Comparison of ENCODE assay signal across 8 mouse cellular contexts in genomic region chr7:29519211-29519550, GRCm38 (mm10). TPM values are rescaled to one million over a fixed set of nuclear protein-coding genes. Genes with fewer than 3 reads are reported as not detected.
A peak's percentile ranks its signal among the peaks of the same experiment; 100 is the strongest.
DNase-seq lines count a peak whose midpoint lies in the region; ATAC-seq and TF ChIP-seq lines count a peak whose summit lies in the region.

No protein-coding gene starts in this region.

- no peaks in the 10 kb centered on the region for H3K36me3 ChIP-seq in heart, embryonic 16.5 days (ENCODE audit: control insufficient read depth, insufficient read depth)
- H3K36me3 ChIP-seq in G1E (replicated peaks): peaks cover 11% of the 10 kb centered on the region
- H3K36me3 ChIP-seq in forebrain, embryonic 16.5 days (ENCODE audit: control insufficient read depth, insufficient read depth): no peaks in the 10 kb centered on the region
- 0 out of 2 replicates have a peak, but pooled peaks cover 3% of the 10 kb centered on the region for H3K36me3 ChIP-seq in lung, embryonic 14.5 days (ENCODE audit: insufficient read depth)

- H3K4me2 ChIP-seq in heart, embryonic 16.5 days (ENCODE audit: low read depth, low read length): peak overlapping the region; percentile 92
- H3K4me2 ChIP-seq in forebrain, embryonic 16.5 days (ENCODE audit: low read length): peak overlapping the region; percentile 96
- peak overlapping the region; percentile 80 for H3K4me2 ChIP-seq in lung, embryonic 14.5 days

- WGBS in heart, embryonic 16.5 days: under 1% methylated on average over 19 of the region's 19 CpGs
- under 1% methylated on average over 19 of the region's 19 CpGs for WGBS in forebrain, embryonic 16.5 days
- under 1% methylated on average over 19 of the region's 19 CpGs for WGBS in lung, embryonic 14.5 days

- TF ChIP-seq CTCF in G1E (IDR thresholded peaks at IDR 0.05; ENCODE audit: low read depth, low read length): no peak
- TF ChIP-seq CTCF in lung, embryonic 14.5 days (IDR thresholded peaks at IDR 0.05; ENCODE audit: low read depth): no peak

- H3K4me3 ChIP-seq in heart, embryonic 16.5 days (ENCODE audit: low read length): peak overlapping the region; percentile 73
- H3K4me3 ChIP-seq in G1E (ENCODE audit: low read depth, low read length): peak overlapping the region; percentile 98
- peak overlapping the region; percentile 92 for H3K4me3 ChIP-seq in forebrain, embryonic 16.5 days (replicated peaks; ENCODE audit: low read length)
- H3K4me3 ChIP-seq in lung, embryonic 14.5 days (ENCODE audit: low read depth, low read length): peak overlapping the region; percentile 87

- peaks cover 7% of the 10 kb centered on the region for H3K4me1 ChIP-seq in heart, embryonic 16.5 days (ENCODE audit: control insufficient read depth, insufficient read depth, low read length)
- H3K4me1 ChIP-seq in G1E (ENCODE audit: insufficient read depth, low read depth, low read length): peaks cover 44% of the 10 kb centered on the region
- H3K4me1 ChIP-seq in forebrain, embryonic 16.5 days (replicated peaks; ENCODE audit: control insufficient read depth, insufficient read depth, low read length): peaks cover 19% of the 10 kb centered on the region
- H3K4me1 ChIP-seq in lung, embryonic 14.5 days (ENCODE audit: insufficient read depth): peaks cover 20% of the 10 kb centered on the region

- H3K9me3 ChIP-seq in heart, embryonic 16.5 days (replicated peaks; ENCODE audit: control insufficient read depth, low read length): no peaks in the 10 kb centered on the region
- no peaks in the 10 kb centered on the region for H3K9me3 ChIP-seq in G1E (replicated peaks)
- no peaks in the 10 kb centered on the region for H3K9me3 ChIP-seq in forebrain, embryonic 16.5 days (ENCODE audit: control insufficient read depth, low read length)
- no peaks in the 10 kb centered on the region for H3K9me3 ChIP-seq in lung, embryonic 14.5 days (ENCODE audit: low read depth, low read length)

- H3K9ac ChIP-seq in heart, embryonic 16.5 days (ENCODE audit: low read length): peak overlapping the region; percentile 65
- H3K9ac ChIP-seq in forebrain, embryonic 16.5 days (replicated peaks; ENCODE audit: low read depth, low read length): peak overlapping the region; percentile 83
- H3K9ac ChIP-seq in lung, embryonic 14.5 days: peak overlapping the region; percentile 83

- ATAC-seq in heart, embryonic 16.5 days (replicated peaks; ENCODE audit: extremely low read depth, insufficient read depth, low FRiP score): no peak
- no peak for ATAC-seq in G1E (ENCODE audit: extremely low read depth, insufficient number of reproducible peaks, low FRiP score, poor library complexity, severe bottlenecking)
- ATAC-seq in forebrain, embryonic 16.5 days: no peak; the same call in 1 of the 2 replicates
- peak; percentile 16; the same call in 1 of the 2 replicates for ATAC-seq in lung, embryonic 14.5 days (ENCODE audit: insufficient read depth)

- no peak overlapping the region for H3K27ac ChIP-seq in heart, embryonic 16.5 days (ENCODE audit: low read length)
- H3K27ac ChIP-seq in forebrain, embryonic 16.5 days (ENCODE audit: low read length): peak overlapping the region; percentile 93
- peak overlapping the region; percentile 90; the same call in 1 of the 2 replicates for H3K27ac ChIP-seq in lung, embryonic 14.5 days (ENCODE audit: low read depth)

- DNase-seq in heart, adult 8-10 months (ENCODE audit: low spot score): no peak
- no peak for DNase-seq in G1E (ENCODE audit: low spot score)
- no peak for DNase-seq in lung, embryonic 14.5 days
- DNase-seq in T-cell, adult 2 months (ENCODE audit: low spot score): no peak
- DNase-seq in adrenal gland, postnatal 14 days: no peak
- DNase-seq in adrenal gland, adult 8-10 months: no peak

- H3K27me3 ChIP-seq in heart, embryonic 16.5 days (ENCODE audit: control insufficient read depth, insufficient read depth, low read length): peaks cover 18% of the 10 kb centered on the region
- H3K27me3 ChIP-seq in G1E (ENCODE audit: insufficient read depth, low read length): no peaks in the 10 kb centered on the region
- no peaks in the 10 kb centered on the region for H3K27me3 ChIP-seq in forebrain, embryonic 16.5 days (replicated peaks; ENCODE audit: control insufficient read depth, insufficient read depth, low read length)
- no peaks in the 10 kb centered on the region for H3K27me3 ChIP-seq in lung, embryonic 14.5 days (ENCODE audit: insufficient read depth, low read length)

RNA-seq across cellular contexts. Expression of gene Sipa1l3, which starts 0.7 kb away (rescaled TPM):
- polyA plus RNA-seq in heart, embryonic 16.5 days (2015; fragmentation: Nextera tagmentation; extraction: Ambion mirVana): 5.8 TPM in 2 replicates
- total RNA-seq in heart, adult 8-10 months (2022): 10 to 100 TPM in 1 of 4 experiments, 1 to 10 TPM in 3; 6.8 to 10.3 (median 8.2) TPM
- 49.6 and 61.3 TPM in 2 replicates for total RNA-seq in G1E (2014; fragmentation: Nextera tagmentation)
- 5.8 and 6.9 TPM in 2 replicates for total RNA-seq in G1E (2017)
- polyA plus RNA-seq in G1E (2012): 107 and 139 TPM in 2 replicates
- 13.9 and 16.1 TPM in 2 replicates for polyA plus RNA-seq in forebrain, embryonic 16.5 days (2015; fragmentation: Nextera tagmentation; extraction: Ambion mirVana)
- polyA plus RNA-seq in lung, embryonic 14.5 days (2014; fragmentation: Nextera tagmentation; extraction: Ambion mirVana): 20.2 and 20.4 TPM in 2 replicates
- total RNA-seq in adrenal gland, postnatal 14 days (2021): 29.2 and 30.5 TPM in 2 replicates
- total RNA-seq in adrenal gland, adult 8-10 months (2022): 10 to 100 TPM; 33.2 to 42.3 (median 40.6) TPM
